Mouse (Mus musculus): ENCODE data around the gene Setx.

GRCm38 (mm10) chr2:29174887-29175286, 50.9 kb downstream of the Setx start:
- TF ChIP-seq CTCF (IDR thresholded peaks at IDR 0.05) (no peak), EP300 (IDR thresholded peaks at IDR 0.05) (no peak)
